Mouse (Mus musculus) cerebellum, adult (tissue): ENCODE results near the gene Dkc1.
A peak's percentile ranks its signal among the peaks of the same experiment; 100 is the strongest.

Experiments used
- ATAC-seq: cut with Nextera tagmentation; 2 replicates; pipeline ENCODE4 v1.9.2; 2017; ENCODE audit warnings: mild to moderate bottlenecking, moderate library complexity, mixed read lengths; ENCODE audit not compliant: insufficient number of reproducible peaks, low FRiP score, low TSS enrichment

Gene Dkc1

GRCm38 (mm10) chrX:75095369-75096162 lies at the start of gene Dkc1:
Gene Dkc1, plus strand, starts transcription at chrX:75095854.
- ATAC-seq, result peak; percentile 100

- ATAC-seq, result no peak
Measured at GRCm38 (mm10) chrX:75045931-75046330, 49.7 kb upstream of the Dkc1 start.

GRCm38 (mm10) chrX:75046921-75047635 lies 48.6 kb upstream of the Dkc1 start:
- no peak for ATAC-seq

GRCm38 (mm10) chrX:75056120-75056775 lies 39.4 kb upstream of the Dkc1 start:
- no peak for ATAC-seq

- ATAC-seq, result no peak
Measured at GRCm38 (mm10) chrX:75082351-75082750, 13.3 kb upstream of the Dkc1 start.

GRCm38 (mm10) chrX:75083982-75084773 lies 11.5 kb upstream of the Dkc1 start:
- peak; percentile 45; the same call in 1 of the 2 replicates for ATAC-seq

- ATAC-seq, result peak; percentile 61; the same call in 1 of the 2 replicates
Measured at GRCm38 (mm10) chrX:75084774-75085508, 10.7 kb upstream of the Dkc1 start, which contains the start of gene Gab3. Gene Gab3, minus strand, starts transcription at chrX:75085458.

GRCm38 (mm10) chrX:75085654-75086053 lies 10.0 kb upstream of the Dkc1 start:
- ATAC-seq, result no peak

- ATAC-seq, result no peak
Measured at GRCm38 (mm10) chrX:75096163-75096770, 613 bp downstream of the Dkc1 start.

GRCm38 (mm10) chrX:75098799-75099198 lies 3.1 kb downstream of the Dkc1 start:
- ATAC-seq, result no peak

- no peak for ATAC-seq
Measured at GRCm38 (mm10) chrX:75102293-75102692, 6.6 kb downstream of the Dkc1 start.

GRCm38 (mm10) chrX:75115550-75115949 lies 19.9 kb downstream of the Dkc1 start:
- no peak for ATAC-seq

- ATAC-seq, result no peak
Measured at GRCm38 (mm10) chrX:75125606-75126005, 30.0 kb downstream of the Dkc1 start.

GRCm38 (mm10) chrX:75126893-75127292 lies 31.2 kb downstream of the Dkc1 start:
- ATAC-seq, result no peak

- ATAC-seq, result no peak
Measured at GRCm38 (mm10) chrX:75128333-75128980, 32.8 kb downstream of the Dkc1 start.

- no peak for ATAC-seq
Measured at GRCm38 (mm10) chrX:75129474-75129873, 33.8 kb downstream of the Dkc1 start.

- ATAC-seq, result peak; percentile 100
Measured at GRCm38 (mm10) chrX:75130467-75131160, 35.0 kb downstream of the Dkc1 start, which contains the start of gene Mpp1. Gene Mpp1, minus strand, starts transcription at chrX:75131016.

GRCm38 (mm10) chrX:75136938-75137337 lies 41.3 kb downstream of the Dkc1 start:
- no peak for ATAC-seq
